Mouse (Mus musculus): ENCODE measurements around the gene Spats2.

The Spats2 gene

DNA sequence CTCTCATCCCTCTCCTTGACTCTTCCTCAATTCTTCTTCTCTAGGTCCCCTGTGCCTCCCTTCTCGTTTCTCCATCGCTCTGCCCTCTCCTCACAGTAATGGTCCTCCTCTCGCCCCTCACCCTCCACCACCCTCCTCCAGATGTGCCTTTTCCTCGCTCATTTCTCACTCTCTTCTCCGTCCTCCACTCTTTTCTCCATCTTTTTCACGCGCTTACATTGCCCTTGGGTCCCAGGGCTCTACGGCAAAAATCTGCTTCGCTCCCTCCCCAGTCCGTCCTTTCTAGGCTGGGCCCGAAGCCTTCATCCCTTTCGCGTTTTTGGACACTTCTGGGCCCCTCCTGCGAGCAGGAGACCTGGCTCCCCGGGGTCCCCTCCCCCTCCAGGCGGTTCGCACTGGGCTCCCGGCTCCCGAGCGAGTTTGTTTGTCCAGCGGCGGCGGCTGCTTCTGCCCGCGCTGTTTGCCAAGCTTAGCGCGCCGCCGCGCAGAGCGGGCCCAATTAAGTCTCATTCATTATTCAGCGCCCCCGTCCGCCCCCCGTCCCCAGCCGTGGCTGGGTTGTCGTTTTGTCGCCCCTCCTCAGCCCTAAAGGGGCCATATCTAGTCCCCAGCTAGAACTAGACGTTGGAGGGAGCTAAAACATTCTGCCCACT, 27.8 kb upstream of the Spats2 start:
- DNase-seq (ENCODE audit: low spot score in 2 of 2), result no peak

DNA sequence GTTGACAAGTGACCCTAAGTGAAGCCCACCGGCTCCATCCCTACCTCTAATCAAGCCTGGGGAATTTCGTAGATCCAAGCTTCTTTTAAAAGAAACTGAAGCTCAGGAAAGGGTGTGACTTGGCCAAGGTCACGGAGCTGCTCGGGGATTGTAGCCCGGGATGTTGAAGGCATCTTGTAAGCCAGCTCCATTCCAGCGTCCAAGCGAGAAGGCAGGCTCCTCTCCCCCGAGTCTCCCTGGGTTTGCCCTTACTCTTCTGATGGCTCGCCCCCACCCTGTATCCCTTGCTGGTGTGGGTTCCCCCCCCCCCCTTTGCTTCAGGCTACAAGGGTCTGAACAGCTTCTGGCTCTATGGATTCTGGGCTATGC, 27.2 kb upstream of the Spats2 start:
- DNase-seq (ENCODE audit: low spot score in 2 of 2), result no peak

- peak in 1 of 2 experiments; percentile 48 for DNase-seq (ENCODE audit: low spot score in 2 of 2)
These were observed 26.6 kb upstream of the Spats2 start for GRCm38 (mm10) chr15:99099139-99099556.

GRCm38 (mm10) chr15:99099984-99100383, 25.7 kb upstream of the Spats2 start:
- DNase-seq (ENCODE audit: low spot score in 2 of 2), result no peak

DNA sequence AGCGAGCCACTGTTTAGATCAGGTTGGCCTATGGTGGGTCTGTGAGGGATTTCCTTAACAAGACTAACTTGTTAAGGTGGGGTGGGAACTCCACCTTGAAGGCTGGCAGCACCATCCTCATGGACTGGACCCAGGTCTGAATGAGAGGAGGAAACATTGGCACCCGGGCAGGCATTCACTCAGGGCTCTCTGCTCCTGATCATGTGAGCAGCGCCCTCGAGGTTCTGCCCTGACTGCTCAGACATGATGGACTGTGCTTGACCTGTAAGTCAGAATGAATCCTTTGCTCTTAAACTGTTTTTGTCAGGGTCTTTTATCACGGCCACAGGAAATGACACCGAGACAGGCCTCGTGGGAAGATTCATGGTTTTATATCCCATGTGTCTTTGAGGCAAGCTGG, 20.5 kb upstream of the Spats2 start:
- no peak for DNase-seq (ENCODE audit: low spot score in 2 of 2)

GRCm38 (mm10) chr15:99107866-99108265, 17.9 kb upstream of the Spats2 start:
- DNase-seq (ENCODE audit: low spot score in 2 of 2), result no peak

DNA sequence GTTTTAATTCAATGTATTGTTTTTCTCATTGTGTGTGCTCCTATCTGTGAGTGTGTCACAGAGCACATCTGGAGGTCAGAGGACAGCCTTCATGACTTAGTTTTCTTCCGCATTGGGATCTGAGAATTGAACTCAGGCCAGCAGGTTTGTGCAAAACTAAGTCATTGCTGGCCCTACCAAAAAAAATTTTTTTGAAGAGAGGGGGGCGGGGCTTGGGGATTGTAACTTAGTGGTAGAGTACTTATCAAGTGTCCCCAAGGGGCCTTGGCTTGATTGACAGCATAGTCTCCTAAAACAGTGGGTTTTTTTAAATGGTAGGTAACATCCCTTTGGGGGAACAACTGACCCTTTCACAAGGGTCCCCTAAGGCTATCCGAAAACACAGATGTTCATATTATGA, 14.6 kb upstream of the Spats2 start:
- DNase-seq (ENCODE audit: low spot score in 2 of 2), result no peak

- no peak for DNase-seq (ENCODE audit: low spot score in 2 of 2)
These were observed 13.9 kb upstream of the Spats2 start for GRCm38 (mm10) chr15:99111809-99112208.

- no peak for DNase-seq (ENCODE audit: low spot score in 2 of 2)
These were observed 12.8 kb upstream of the Spats2 start for GRCm38 (mm10) chr15:99112843-99113395.

DNA sequence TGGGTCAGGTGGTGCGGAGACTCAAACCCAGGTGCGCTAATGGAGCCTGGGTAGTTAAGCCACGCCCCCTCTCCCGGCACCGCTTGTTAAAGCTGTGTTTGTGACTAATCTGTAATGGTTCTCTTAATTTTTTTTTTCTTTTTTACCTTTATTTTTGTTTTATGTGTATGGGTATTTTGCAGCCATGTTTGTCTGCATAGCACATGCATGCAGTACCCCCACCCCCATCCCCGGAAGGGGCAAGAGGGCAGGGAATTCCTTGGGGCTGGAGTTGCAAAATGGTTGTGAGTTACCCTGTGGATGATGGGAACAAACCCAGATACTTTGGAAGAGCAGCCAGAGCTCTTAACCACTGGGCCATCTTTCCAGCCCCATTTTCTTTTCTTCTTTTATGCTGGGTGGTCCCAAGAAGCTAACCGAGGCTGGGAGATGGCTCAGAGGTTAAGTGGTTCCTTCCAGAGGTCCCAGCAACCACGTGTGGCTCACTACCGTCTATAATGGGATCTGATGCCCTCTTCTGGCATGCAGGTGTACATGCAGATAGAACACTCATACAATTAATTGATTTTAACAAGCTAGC, 12.2 kb upstream of the Spats2 start:
- DNase-seq (ENCODE audit: low spot score in 2 of 2), result no peak

DNA sequence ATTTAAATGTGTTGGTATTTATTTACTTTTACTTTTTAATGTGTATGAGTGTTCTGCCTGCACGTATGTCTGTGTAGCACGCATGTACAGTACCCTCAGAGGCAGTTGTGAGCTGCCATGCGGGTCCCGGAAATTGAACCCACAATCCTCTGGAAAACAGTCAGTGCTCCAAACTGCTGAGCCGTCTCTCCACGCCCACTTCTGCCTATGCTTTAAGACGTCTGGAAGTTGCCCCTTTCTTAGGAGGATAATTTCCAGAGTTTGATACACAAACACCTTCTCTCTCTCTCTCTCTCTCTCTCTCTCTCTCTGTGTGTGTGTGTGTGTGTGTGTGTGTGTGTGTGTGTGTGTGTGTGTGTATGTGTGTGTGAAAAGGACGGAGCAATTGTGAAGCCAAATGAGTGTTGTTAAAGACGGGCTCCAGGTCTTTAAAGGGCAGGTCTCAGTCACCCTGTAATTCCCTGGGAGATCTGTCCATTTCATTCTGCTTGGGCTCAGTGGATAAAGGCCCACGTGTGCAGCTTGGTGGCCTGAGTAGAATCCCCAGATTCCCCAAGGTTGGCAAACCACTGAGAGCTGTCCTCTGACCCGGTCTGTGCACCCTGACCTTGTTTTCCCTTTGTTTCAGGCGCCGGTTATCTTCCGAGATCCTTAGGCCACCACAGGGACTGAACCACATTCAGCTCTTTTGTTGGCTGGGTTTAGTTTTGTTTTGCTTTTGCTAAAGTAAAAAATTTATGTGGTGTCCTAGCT, 11.2 kb upstream of the Spats2 start:
- DNase-seq (ENCODE audit: low spot score in 2 of 2), result no peak

DNA sequence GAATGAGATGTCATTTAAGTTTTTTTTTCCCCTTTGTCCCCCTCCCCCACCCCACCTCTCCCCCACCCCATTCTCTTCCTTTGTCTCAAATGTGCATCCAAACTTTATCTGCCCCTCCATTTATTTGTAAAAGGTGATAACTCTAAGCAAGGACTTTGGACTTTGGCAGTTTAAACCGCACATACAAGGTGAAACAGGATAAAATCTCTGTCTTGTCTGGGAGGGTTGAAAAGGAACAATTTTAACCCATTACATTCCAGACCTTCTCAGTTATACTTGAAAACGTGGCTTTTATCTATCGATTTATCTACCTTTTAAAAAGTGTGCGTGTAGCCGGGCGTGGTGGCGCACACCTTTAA, 10.7 kb upstream of the Spats2 start:
- no peak for DNase-seq (ENCODE audit: low spot score in 2 of 2)

DNA sequence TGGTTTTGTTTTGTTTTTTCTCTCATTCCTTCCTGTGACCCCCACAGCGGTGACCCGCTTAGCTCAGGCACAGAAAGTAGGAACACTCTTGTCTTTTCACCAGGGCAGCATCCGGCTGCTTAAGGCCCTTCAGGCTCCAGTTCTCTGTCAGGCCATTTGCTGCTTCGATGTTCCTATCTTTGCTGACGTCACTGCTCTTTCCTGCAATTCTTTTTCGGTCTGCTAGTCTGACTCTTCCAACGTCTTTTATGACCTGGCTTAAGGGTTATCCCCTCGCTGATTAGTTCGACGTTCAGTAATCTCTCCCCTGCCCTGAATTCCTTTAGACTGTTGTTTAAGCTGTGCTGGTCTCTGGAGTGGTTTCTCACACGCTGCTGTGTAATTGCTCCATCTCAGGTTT, 9.2 kb upstream of the Spats2 start:
- no peak for DNase-seq (ENCODE audit: low spot score in 2 of 2)

DNA sequence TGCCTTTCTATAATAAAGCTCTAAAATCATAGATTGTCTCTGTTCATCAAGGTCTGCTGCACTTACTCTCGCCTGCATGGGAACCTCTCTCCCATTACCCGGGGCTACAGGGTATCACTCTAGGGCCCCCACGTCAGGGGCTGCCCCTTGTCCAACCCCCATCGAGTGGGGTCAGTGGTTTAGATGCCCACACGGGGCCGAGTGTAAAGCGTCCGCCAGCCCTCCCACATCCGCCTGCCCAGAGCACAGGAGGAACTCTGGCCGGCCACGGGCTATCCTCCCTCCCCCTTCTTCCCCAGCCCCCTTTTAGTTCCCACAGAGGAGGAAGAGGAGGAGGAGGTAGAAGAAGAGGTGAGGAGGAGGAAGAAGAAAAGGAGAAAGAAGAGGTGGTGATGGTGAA, 4.9 kb upstream of the Spats2 start:
- DNase-seq (ENCODE audit: low spot score in 2 of 2), result no peak

DNA sequence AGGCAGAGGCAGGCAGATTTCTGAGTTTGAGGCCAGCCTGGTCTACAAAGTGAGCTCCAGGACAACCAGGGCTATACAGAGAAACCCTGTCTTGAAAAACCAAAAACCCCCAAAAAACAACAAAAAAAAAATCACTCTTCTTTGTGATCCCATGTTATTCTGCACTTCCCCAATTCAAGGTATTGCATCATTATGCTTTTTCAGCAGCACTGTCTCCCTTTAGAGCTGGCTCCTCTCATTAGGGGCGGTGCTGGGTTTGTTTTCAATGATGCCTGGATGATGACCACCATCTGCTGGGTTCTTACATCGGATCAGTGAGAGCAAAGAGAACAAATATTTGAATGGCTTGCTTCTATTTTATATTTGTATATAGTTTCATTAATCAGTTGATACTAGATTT, 3.1 kb upstream of the Spats2 start:
- no peak for DNase-seq (ENCODE audit: low spot score in 2 of 2)

GRCm38 (mm10) chr15:99126081-99126815, 532 bp downstream of the Spats2 start:
- peak; percentile 66 to 89 for DNase-seq (ENCODE audit: low spot score in 2 of 2)

DNA sequence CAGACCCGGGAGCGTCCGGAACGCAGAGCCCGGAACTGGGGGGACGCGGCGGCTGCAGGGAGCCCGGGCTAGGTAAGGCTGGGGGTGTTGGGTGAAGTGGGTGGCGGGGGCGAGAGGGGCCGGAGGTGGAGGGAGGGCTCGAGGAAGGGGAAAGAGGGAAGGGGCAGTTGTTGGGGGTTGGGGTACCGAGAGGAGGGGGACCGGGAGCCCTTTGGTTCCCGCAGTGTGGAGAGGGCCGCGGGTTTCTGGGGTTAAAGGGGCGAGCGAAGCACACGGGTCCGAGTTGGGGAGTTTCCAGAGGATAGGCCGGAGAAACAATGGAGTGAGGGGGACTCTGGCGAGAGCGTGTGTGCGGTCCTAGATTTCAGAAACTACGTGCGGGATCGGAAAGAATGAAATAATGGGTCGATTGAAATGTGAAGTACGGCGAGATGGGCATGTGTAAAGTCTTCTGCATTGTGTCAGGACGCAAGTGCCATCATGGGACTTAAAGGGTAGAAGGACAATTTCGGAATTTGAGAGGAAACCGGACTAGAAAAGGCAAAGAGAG, 1.2 kb downstream of the Spats2 start:
- no peak for DNase-seq (ENCODE audit: low spot score in 2 of 2)

DNA sequence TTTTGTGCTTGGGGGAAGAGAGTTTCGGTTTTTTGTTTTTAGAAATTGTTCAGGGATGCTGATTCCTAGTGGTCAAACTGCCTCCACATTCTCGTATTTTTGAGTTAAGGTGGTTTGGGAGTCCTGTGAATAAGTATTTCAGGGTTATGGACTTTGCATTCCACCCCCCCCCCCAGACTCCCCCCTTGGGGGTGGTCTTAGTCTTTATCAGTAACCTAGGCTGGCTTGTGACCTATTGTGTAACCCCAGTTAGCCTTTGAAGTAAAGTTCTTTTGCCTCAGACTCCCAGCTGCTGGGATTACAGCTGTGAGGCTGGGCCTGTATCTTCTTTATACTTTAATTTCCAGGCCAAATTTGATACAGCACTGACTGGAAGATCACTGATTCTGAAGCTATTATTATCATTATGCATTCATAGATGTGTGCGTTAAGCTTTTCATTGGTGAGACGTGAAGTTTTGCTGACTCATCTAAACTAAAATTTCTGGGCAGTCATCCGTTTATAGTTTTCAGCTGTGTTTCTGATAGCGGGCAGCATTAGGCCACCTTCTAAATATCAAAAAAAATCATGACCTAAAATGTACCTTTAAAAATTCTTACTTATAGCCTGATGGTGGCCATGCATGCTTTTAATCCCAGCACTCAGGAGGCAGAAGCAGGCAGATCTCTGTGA, 2.3 kb downstream of the Spats2 start:
- DNase-seq (ENCODE audit: low spot score in 2 of 2), result no peak

DNA sequence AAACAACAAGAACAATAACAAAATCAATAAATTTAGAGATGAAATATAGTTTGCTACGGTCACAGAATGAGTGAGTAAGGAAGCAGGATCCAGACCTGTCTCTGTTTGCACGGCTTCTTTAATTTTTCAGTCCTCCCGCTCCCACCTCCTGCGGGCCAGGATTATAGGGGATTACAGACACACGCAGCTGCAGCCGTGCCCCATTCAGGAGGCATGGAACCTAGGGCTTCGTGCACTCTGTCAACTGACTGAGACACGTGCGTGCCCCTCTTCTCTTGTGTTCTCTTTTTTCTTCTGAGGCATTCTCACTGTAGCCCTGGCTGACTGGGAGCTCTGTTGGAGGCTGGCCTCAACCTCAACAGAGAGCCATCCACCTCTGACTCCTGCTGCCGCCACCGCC, 3.7 kb downstream of the Spats2 start:
- no peak for DNase-seq (ENCODE audit: low spot score in 2 of 2)

- DNase-seq (ENCODE audit: low spot score in 2 of 2), result no peak
These were observed 4.5 kb downstream of the Spats2 start for GRCm38 (mm10) chr15:99129956-99130910.

All from cerebellum, postnatal 4 days (tissue).